Mouse (Mus musculus) MEL (cell line): ENCODE results near the gene Plekha7.

Experiments used
- CHD2 ChIP-seq: IDR thresholded peaks from 2 replicates; pipeline ENCODE4 v1.6.1; 2011; ENCODE audit warnings: low read length, improper control_type of control experiment
- CTCF ChIP-seq, 3 experiments: IDR thresholded peaks in 2 of 3; conservative IDR thresholded peaks in 1 of 3; 2 replicates each; pipeline ENCODE4 v1.5.1; 2011 to 2012; ENCODE audit warnings: low read length in 3 of 3, low read depth in 2 of 3, mild to moderate bottlenecking in 2 of 3, improper control_type of control experiment in 1 of 3, inconsistent platforms in 1 of 3, mixed read lengths in 1 of 3, moderate library complexity in 1 of 3; ENCODE audit not compliant: control insufficient read depth in 1 of 3, insufficient read depth in 1 of 3, poor library complexity in 1 of 3, severe bottlenecking in 1 of 3
- EP300 ChIP-seq, 2 experiments: IDR thresholded peaks; 2 replicates each; pipeline ENCODE4 v1.6.1; 2011; ENCODE audit warnings: improper control_type of control experiment in 2 of 2, low read length in 2 of 2, low read depth in 1 of 2, mild to moderate bottlenecking in 1 of 2
- GATA1 ChIP-seq: IDR thresholded peaks from 2 replicates; pipeline ENCODE4 v1.6.1; 2011; ENCODE audit warnings: low read depth, low read length, improper control_type of control experiment
- POLR2A ChIP-seq, 2 experiments: IDR thresholded peaks; 2 replicates each; pipeline ENCODE4 v1.6.1; 2011 to 2012; ENCODE audit warnings: low read length in 2 of 2, mild to moderate bottlenecking in 2 of 2, control low read depth in 1 of 2, improper control_type of control experiment in 1 of 2, low read depth in 1 of 2, moderate library complexity in 1 of 2; ENCODE audit not compliant: control insufficient read depth in 1 of 2, insufficient read depth in 1 of 2, poor library complexity in 1 of 2
- RCOR1 ChIP-seq: IDR thresholded peaks from 2 replicates; pipeline ENCODE4 v1.6.1; 2012; ENCODE audit warnings: low read depth, mild to moderate bottlenecking, inconsistent platforms, low read length, improper control_type of control experiment
- SMC3 ChIP-seq: IDR thresholded peaks from 2 replicates; pipeline ENCODE4 v1.6.1; 2011; ENCODE audit warnings: low read depth, low read length, improper control_type of control experiment
- ZC3H11A ChIP-seq: IDR thresholded peaks from 2 replicates; pipeline ENCODE4 v1.6.1; 2012; ENCODE audit warnings: low read depth, mild to moderate bottlenecking, inconsistent platforms, low read length, improper control_type of control experiment
- ZNF384 ChIP-seq: IDR thresholded peaks from 2 replicates; pipeline ENCODE4 v1.6.1; 2012; ENCODE audit warnings: low read depth, mild to moderate bottlenecking, inconsistent platforms, low read length, improper control_type of control experiment

GRCm38 (mm10) chr7:116181444-116181946 is 126.7 kb downstream of the Plekha7 start:
- no peak for TF ChIP-seq CHD2
- no peak for TF ChIP-seq POLR2A (IDR thresholded peaks at IDR 0.05; ENCODE audit: control insufficient read depth in 1 of 2, insufficient read depth in 1 of 2, low read depth in 1 of 2, low read length in 2 of 2, poor library complexity in 1 of 2)
- TF ChIP-seq ZNF384 = no peak
- no peak for TF ChIP-seq EP300 (IDR thresholded peaks at IDR 0.05; ENCODE audit: low read depth in 1 of 2, low read length in 2 of 2)
- no peak for TF ChIP-seq GATA1
- TF ChIP-seq CTCF (IDR thresholded peaks at IDR 0.05 in 2 of 3, conservative IDR thresholded peaks at IDR 0.05 in 1 of 3; ENCODE audit: control insufficient read depth in 1 of 3, insufficient read depth in 1 of 3, low read depth in 2 of 3, low read length in 3 of 3, poor library complexity in 1 of 3, severe bottlenecking in 1 of 3) = no peak
- TF ChIP-seq ZC3H11A = no peak
- TF ChIP-seq SMC3 = no peak
- TF ChIP-seq RCOR1 = no peak
